Mouse (Mus musculus) fibroblast of lung, adult 2 months (primary cell): ENCODE measurements around the gene Nploc4.

Source experiments
- DNase-seq: peaks from one replicate; pipeline ENCODE4 v3.0.0-alpha.2; 2011; ENCODE audit warnings: low read depth

The Nploc4 gene

GRCm38 (mm10) chr11:120378031-120378610 is 59.4 kb downstream of the Nploc4 start:
- DNase-seq: no peak

- DNase-seq: no peak
Observed at GRCm38 (mm10) chr11:120377337-120377736, 60.2 kb downstream of the Nploc4 start.

- DNase-seq: no peak
Observed at GRCm38 (mm10) chr11:120376302-120377160, 61.0 kb downstream of the Nploc4 start.

GRCm38 (mm10) chr11:120375324-120375723 is 62.2 kb downstream of the Nploc4 start:
- no peak for DNase-seq

GRCm38 (mm10) chr11:120373820-120374586 is 63.5 kb downstream of the Nploc4 start:
- no peak for DNase-seq

- DNase-seq: no peak
Observed at GRCm38 (mm10) chr11:120373025-120373424, 64.5 kb downstream of the Nploc4 start.

- DNase-seq: no peak
Observed at GRCm38 (mm10) chr11:120369656-120370055, 67.9 kb downstream of the Nploc4 start.

- DNase-seq: no peak
Observed at GRCm38 (mm10) chr11:120366443-120367027, 71.0 kb downstream of the Nploc4 start.

- DNase-seq: no peak
Observed at GRCm38 (mm10) chr11:120362891-120363290, 74.6 kb downstream of the Nploc4 start.

GRCm38 (mm10) chr11:120361295-120361694 is 76.2 kb downstream of the Nploc4 start, which contains the start of gene Fscn2:
Fscn2 (plus strand) TSS chr11:120361534.
- no peak for DNase-seq

- DNase-seq: no peak
Observed at GRCm38 (mm10) chr11:120360755-120361154, 76.8 kb downstream of the Nploc4 start.

- DNase-seq: no peak
Observed at GRCm38 (mm10) chr11:120360062-120360461, 77.4 kb downstream of the Nploc4 start.

GRCm38 (mm10) chr11:120359391-120359790 is 78.1 kb downstream of the Nploc4 start:
- no peak for DNase-seq

- no peak for DNase-seq
Observed at GRCm38 (mm10) chr11:120357791-120358401, 79.6 kb downstream of the Nploc4 start.

- DNase-seq: no peak
Observed at GRCm38 (mm10) chr11:120356900-120357299, 80.6 kb downstream of the Nploc4 start.

- DNase-seq: no peak
Observed at GRCm38 (mm10) chr11:120356319-120356840, 81.1 kb downstream of the Nploc4 start.

GRCm38 (mm10) chr11:120355277-120356039 is 82.0 kb downstream of the Nploc4 start:
- DNase-seq: no peak

GRCm38 (mm10) chr11:120354304-120355276 is 82.9 kb downstream of the Nploc4 start:
- no peak for DNase-seq

GRCm38 (mm10) chr11:120353500-120354303 is 83.8 kb downstream of the Nploc4 start:
- DNase-seq: peak; percentile 75
